Mouse (Mus musculus): ENCODE data around the gene Trpv3. TPM values are rescaled to one million over a fixed set of nuclear protein-coding genes. Genes with fewer than 3 reads are reported as not detected.
A peak's percentile ranks its signal among the peaks of the same experiment; 100 is the strongest.

Trpv3 gene
- total and polyA plus RNA-seq, 2 experiments from 2014 or later = 0.24 to 0.52 TPM

GRCm38 (mm10) chr11:73257362-73257945 lies 9.7 kb upstream of the Trpv3 start:
- WGBS = 77% methylated on average over 4 of the region's 4 CpGs
- TF ChIP-seq CTCF (IDR thresholded peaks at IDR 0.05; ENCODE audit: low read depth) = no peak

GRCm38 (mm10) chr11:73258664-73259063 lies 8.5 kb upstream of the Trpv3 start:
- no peak for DNase-seq (ENCODE audit: low spot score)
- Histone ChIP-seq H3K27me3 (ENCODE audit: insufficient read depth, low read length) (no peaks in the 10 kb centered on the region), H3K4me3 (ENCODE audit: low read length) (no peak overlapping the region), H3K27ac (no peak overlapping the region), H3K4me1 (ENCODE audit: insufficient read depth, low read length) (no peaks in the 10 kb centered on the region), H3K36me3 (ENCODE audit: insufficient read depth, low read length) (no peaks in the 10 kb centered on the region), H3K4me2 (ENCODE audit: low read depth, low read length) (no peak overlapping the region), H3K9ac (replicated peaks; ENCODE audit: low read length) (no peak overlapping the region), H3K9me3 (ENCODE audit: low read length) (no peaks in the 10 kb centered on the region)
- TF ChIP-seq CTCF (IDR thresholded peaks at IDR 0.05; ENCODE audit: low read depth) = no peak
- no peak for ATAC-seq

More at GRCm38 (mm10) chr11:73257362-73257945, 9.7 kb upstream of the Trpv3 start:
- H3K4me3 ChIP-seq (ENCODE audit: low read length) = no peak overlapping the region
- ATAC-seq = no peak
- no peaks in the 10 kb centered on the region for H3K9me3 ChIP-seq (ENCODE audit: low read length)
- no peak overlapping the region for H3K9ac ChIP-seq (replicated peaks; ENCODE audit: low read length)
- H3K4me1 ChIP-seq (ENCODE audit: insufficient read depth, low read length) = no peaks in the 10 kb centered on the region
- H3K27ac ChIP-seq = no peak overlapping the region
- H3K27me3 ChIP-seq (ENCODE audit: insufficient read depth, low read length) = no peaks in the 10 kb centered on the region
- no peaks in the 10 kb centered on the region for H3K36me3 ChIP-seq (ENCODE audit: insufficient read depth, low read length)
- DNase-seq (ENCODE audit: low spot score) = no peak
- no peak overlapping the region for H3K4me2 ChIP-seq (ENCODE audit: low read depth, low read length)

- no peaks in the 10 kb centered on the region for H3K36me3 ChIP-seq (ENCODE audit: insufficient read depth, low read length)
Observed at GRCm38 (mm10) chr11:73260457-73260856, 6.7 kb upstream of the Trpv3 start.

GRCm38 (mm10) chr11:73261385-73261784 lies 5.8 kb upstream of the Trpv3 start:
- Histone ChIP-seq H3K36me3 (ENCODE audit: insufficient read depth, low read length) (no peaks in the 10 kb centered on the region), H3K9me3 (ENCODE audit: low read length) (no peaks in the 10 kb centered on the region), H3K9ac (replicated peaks; ENCODE audit: low read length) (no peak overlapping the region), H3K4me1 (ENCODE audit: insufficient read depth, low read length) (no peaks in the 10 kb centered on the region), H3K27me3 (ENCODE audit: insufficient read depth, low read length) (no peaks in the 10 kb centered on the region), H3K4me3 (ENCODE audit: low read length) (no peak overlapping the region), H3K4me2 (ENCODE audit: low read depth, low read length) (no peak overlapping the region), H3K27ac (no peak overlapping the region)
- 100% methylated on average over 1 of the region's 1 CpGs for WGBS
- DNase-seq (ENCODE audit: low spot score) (no peak), ATAC-seq (no peak)
- no peak for TF ChIP-seq CTCF (IDR thresholded peaks at IDR 0.05; ENCODE audit: low read depth)

More at GRCm38 (mm10) chr11:73260457-73260856, 6.7 kb upstream of the Trpv3 start:
- 74% methylated on average over 3 of the region's 3 CpGs for WGBS
- H3K4me2 ChIP-seq (ENCODE audit: low read depth, low read length) = no peak overlapping the region
- ATAC-seq (no peak), DNase-seq (ENCODE audit: low spot score) (no peak)
- no peak overlapping the region for H3K9ac ChIP-seq (replicated peaks; ENCODE audit: low read length)
- H3K27me3 ChIP-seq (ENCODE audit: insufficient read depth, low read length) = no peaks in the 10 kb centered on the region
- H3K4me1 ChIP-seq (ENCODE audit: insufficient read depth, low read length) = no peaks in the 10 kb centered on the region
- no peak overlapping the region for H3K27ac ChIP-seq
- no peaks in the 10 kb centered on the region for H3K9me3 ChIP-seq (ENCODE audit: low read length)
- no peak for TF ChIP-seq CTCF (IDR thresholded peaks at IDR 0.05; ENCODE audit: low read depth)
- no peak overlapping the region for H3K4me3 ChIP-seq (ENCODE audit: low read length)

- no peaks in the 10 kb centered on the region for H3K4me1 ChIP-seq (ENCODE audit: insufficient read depth, low read length)
- H3K9ac ChIP-seq (replicated peaks; ENCODE audit: low read length) = no peak overlapping the region
- no peaks in the 10 kb centered on the region for H3K9me3 ChIP-seq (ENCODE audit: low read length)
- no peak for TF ChIP-seq CTCF (IDR thresholded peaks at IDR 0.05; ENCODE audit: low read depth)
- ATAC-seq (no peak), DNase-seq (ENCODE audit: low spot score) (no peak)
- 37% methylated on average over 2 of the region's 2 CpGs for WGBS
- H3K27me3 ChIP-seq (ENCODE audit: insufficient read depth, low read length) = no peaks in the 10 kb centered on the region
- no peaks in the 10 kb centered on the region for H3K36me3 ChIP-seq (ENCODE audit: insufficient read depth, low read length)
- H3K27ac ChIP-seq = no peak overlapping the region
- no peak overlapping the region for H3K4me3 ChIP-seq (ENCODE audit: low read length)
- H3K4me2 ChIP-seq (ENCODE audit: low read depth, low read length) = no peak overlapping the region
Observed at GRCm38 (mm10) chr11:73274821-73275220, 7.6 kb downstream of the Trpv3 start.

GRCm38 (mm10) chr11:73280710-73281109 lies 13.5 kb downstream of the Trpv3 start:
- H3K9ac ChIP-seq (replicated peaks; ENCODE audit: low read length) = no peak overlapping the region
- no peak for DNase-seq (ENCODE audit: low spot score)
- WGBS = 53% methylated on average over 5 of the region's 5 CpGs
- no peaks in the 10 kb centered on the region for H3K27me3 ChIP-seq (ENCODE audit: insufficient read depth, low read length)
- ATAC-seq = no peak
- H3K4me3 ChIP-seq (ENCODE audit: low read length) = no peak overlapping the region
- H3K4me2 ChIP-seq (ENCODE audit: low read depth, low read length) = peak overlapping the region; percentile 50; the same call in 1 of the 2 replicates
- H3K9me3 ChIP-seq (ENCODE audit: low read length) = no peaks in the 10 kb centered on the region
- H3K27ac ChIP-seq = no peak overlapping the region
- TF ChIP-seq CTCF (IDR thresholded peaks at IDR 0.05; ENCODE audit: low read depth) = no peak
- H3K4me1 ChIP-seq (ENCODE audit: insufficient read depth, low read length) = no peaks in the 10 kb centered on the region
- H3K36me3 ChIP-seq (ENCODE audit: insufficient read depth, low read length) = no peaks in the 10 kb centered on the region

- Histone ChIP-seq H3K9ac (replicated peaks; ENCODE audit: low read length) (peak overlapping the region; percentile 46), H3K9me3 (ENCODE audit: low read length) (no peaks in the 10 kb centered on the region), H3K4me1 (ENCODE audit: insufficient read depth, low read length) (no peaks in the 10 kb centered on the region), H3K27ac (peak overlapping the region; percentile 51; the same call in 1 of the 2 replicates), H3K27me3 (ENCODE audit: insufficient read depth, low read length) (no peaks in the 10 kb centered on the region), H3K36me3 (ENCODE audit: insufficient read depth, low read length) (no peaks in the 10 kb centered on the region), H3K4me2 (ENCODE audit: low read depth, low read length) (peak overlapping the region; percentile 50), H3K4me3 (ENCODE audit: low read length) (peak overlapping the region; percentile 34)
- 3% methylated on average over 16 of the region's 16 CpGs for WGBS
- ATAC-seq (peak; percentile 97), DNase-seq (ENCODE audit: low spot score) (peak; percentile 85)
- peak; percentile 79 for TF ChIP-seq CTCF (IDR thresholded peaks at IDR 0.05; ENCODE audit: low read depth)
Observed at GRCm38 (mm10) chr11:73281528-73282027, 14.4 kb downstream of the Trpv3 start.
